Mouse (Mus musculus) spleen, adult 2 months (tissue): ENCODE measurements at regions not wholly inside any gene's neighbourhood (a gene's known extent, or its start where the extent isn't known, plus 50 kb on each side); places are given as distances from the start of the nearest gene placed in this dataset.

Experiments used
- CTCF ChIP-seq: fragments of 200-500 bp; IDR thresholded peaks from 2 replicates; pipeline ENCODE4 v1.5.1; 2011; ENCODE audit warnings: mild to moderate bottlenecking, inconsistent platforms; ENCODE audit not compliant: insufficient read depth, insufficient read length, insufficient replicate concordance; ENCODE audit errors: extremely low read depth
- POLR2A ChIP-seq: fragments of 200-500 bp; IDR thresholded peaks from 2 replicates; pipeline ENCODE4 v1.6.1; 2011; ENCODE audit warnings: low read depth, low read length, inconsistent platforms

- TF ChIP-seq CTCF (no peak), POLR2A (no peak)
Measured at GRCm38 (mm10) chr6:41119176-41119575, 83.9 kb upstream of the 2210010C04Rik start.
